Mouse (Mus musculus): ENCODE measurements around the gene Phlda1. TPM values are rescaled to one million over a fixed set of nuclear protein-coding genes. Genes with fewer than 3 reads are reported as not detected.
"Not testable (repeated sequence)": the region's sequence is repeated elsewhere in the genome, so short reads cannot be mapped to it uniquely, and the experiment has no call there.

Phlda1 gene
- polyA plus RNA-seq, 1 experiment from 2014 or later = 113 TPM

DNA sequence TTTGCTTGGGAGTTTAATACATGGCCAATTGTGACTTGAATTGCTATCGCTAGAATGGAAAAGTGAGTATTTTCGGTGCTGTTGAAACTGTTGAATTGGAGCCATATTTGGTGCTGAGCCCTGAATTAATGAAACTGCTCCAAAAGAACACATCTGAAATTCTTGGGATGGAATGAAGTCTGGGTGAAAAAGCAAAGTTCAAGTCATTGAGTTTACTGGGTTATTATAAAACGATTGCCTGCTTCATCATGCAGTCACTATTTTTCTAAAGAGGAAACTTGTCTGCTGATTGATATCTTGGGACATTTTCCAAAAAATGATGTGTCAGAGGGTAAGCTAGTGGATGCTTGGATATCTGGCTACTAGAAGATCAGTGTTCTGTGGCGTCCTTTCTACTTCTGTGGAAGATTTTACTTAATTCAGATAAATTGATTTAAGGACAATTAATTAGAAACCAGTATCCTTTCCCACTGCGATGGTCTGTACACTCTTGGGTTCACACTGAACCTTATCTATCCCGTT, 29.0 kb upstream of the Phlda1 start:
- Histone ChIP-seq H3K27me3 (no peaks in the 10 kb centered on the region), H3K36me3 (peaks cover 9% of the 10 kb centered on the region), H3K4me3 (no peak overlapping the region), H3K4me1 (peaks cover 41% of the 10 kb centered on the region), H3K9me3 (no peaks in the 10 kb centered on the region), H3K4me2 (no peak overlapping the region), H3K27ac (no peak overlapping the region), H3K9ac (no peak overlapping the region)
- no peak for ATAC-seq (ENCODE audit: borderline replicate concordance, extremely low read depth, low FRiP score, low TSS enrichment)
- WGBS = 71% methylated on average over 6 of the region's 6 CpGs

GRCm38 (mm10) chr10:111479599-111479998, 26.5 kb upstream of the Phlda1 start:
- H3K9ac ChIP-seq = no peak overlapping the region
- H3K4me1 ChIP-seq = peaks cover 36% of the 10 kb centered on the region
- no peak overlapping the region for H3K4me2 ChIP-seq
- no peak for ATAC-seq (ENCODE audit: borderline replicate concordance, extremely low read depth, low FRiP score, low TSS enrichment)
- WGBS = 74% methylated on average over 5 of the region's 5 CpGs
- H3K4me3 ChIP-seq = no peak overlapping the region
- H3K36me3 ChIP-seq = peaks cover 31% of the 10 kb centered on the region
- H3K27ac ChIP-seq = no peak overlapping the region
- no peaks in the 10 kb centered on the region for H3K9me3 ChIP-seq
- no peaks in the 10 kb centered on the region for H3K27me3 ChIP-seq

DNA sequence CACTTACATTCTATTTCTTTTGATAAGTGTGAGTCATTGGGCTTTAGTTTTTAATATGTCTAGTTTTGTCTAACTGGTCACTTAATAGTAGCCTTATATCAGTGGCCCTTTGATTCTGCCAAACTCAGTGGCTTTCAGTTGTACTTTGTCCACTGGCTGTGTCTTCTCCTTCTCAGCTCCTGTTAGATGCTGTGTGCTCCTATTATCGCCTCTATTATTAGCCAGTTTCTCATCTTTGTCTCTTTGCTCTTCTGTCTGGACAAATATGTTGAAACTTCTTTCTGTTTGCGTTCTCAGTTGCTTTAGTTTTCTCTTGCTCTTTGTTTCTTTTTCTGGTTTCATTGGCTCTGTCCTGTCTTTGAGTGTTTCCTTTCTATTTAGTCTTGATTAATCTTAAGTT, 23.4 kb upstream of the Phlda1 start:
- WGBS = 92% methylated on average over 2 of the region's 2 CpGs
- peaks cover 57% of the 10 kb centered on the region for H3K36me3 ChIP-seq
- no peak for ATAC-seq (ENCODE audit: borderline replicate concordance, extremely low read depth, low FRiP score, low TSS enrichment)
- H3K4me1 ChIP-seq = peaks cover 7% of the 10 kb centered on the region; the same call in 1 of the 2 replicates
- H3K4me2 ChIP-seq = no peak overlapping the region
- H3K9me3 ChIP-seq = no peaks in the 10 kb centered on the region
- no peak overlapping the region for H3K9ac ChIP-seq
- H3K27me3 ChIP-seq = no peaks in the 10 kb centered on the region
- no peak overlapping the region for H3K27ac ChIP-seq
- no peak overlapping the region for H3K4me3 ChIP-seq

DNA sequence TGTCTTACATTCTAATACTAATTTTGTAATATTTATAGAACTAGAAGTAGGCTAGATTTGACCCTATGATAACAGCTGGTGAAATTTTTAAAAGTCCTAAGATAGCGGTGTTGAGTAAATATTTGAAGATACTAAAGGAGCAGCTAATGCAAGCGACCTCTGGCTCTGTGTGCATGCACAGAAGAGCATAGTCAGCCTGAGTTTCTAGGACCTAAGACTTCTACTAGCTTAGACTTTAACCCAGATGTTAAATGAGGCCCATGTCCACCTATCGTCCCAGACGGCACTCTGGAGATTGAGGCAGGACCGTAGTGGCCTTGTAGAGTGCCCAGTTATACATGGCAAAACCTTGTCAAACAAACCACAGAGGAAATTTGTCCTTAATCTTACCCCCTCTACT, 22.0 kb upstream of the Phlda1 start:
- no peak for ATAC-seq (ENCODE audit: borderline replicate concordance, extremely low read depth, low FRiP score, low TSS enrichment)

DNA sequence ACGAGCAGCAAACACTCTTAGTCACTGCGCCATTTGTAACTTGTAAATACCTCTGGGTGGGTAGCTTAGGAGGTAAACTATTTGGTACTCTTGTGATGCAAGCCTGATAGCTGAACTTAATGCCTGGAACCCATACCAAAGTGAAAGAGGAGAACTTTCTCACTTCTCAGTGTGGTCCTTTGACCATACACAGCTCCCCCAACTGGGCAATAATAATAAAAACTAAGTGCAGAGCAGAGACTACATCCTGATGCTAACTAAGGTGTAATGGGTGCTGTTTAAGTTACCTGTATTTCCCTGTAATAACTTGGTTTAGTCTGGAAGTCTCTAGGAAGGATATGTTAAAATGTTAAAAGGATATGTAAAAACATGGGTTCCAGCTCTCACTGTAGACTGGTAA, 17.3 kb upstream of the Phlda1 start:
- Histone ChIP-seq H3K4me3 (no peak overlapping the region), H3K27ac (no peak overlapping the region), H3K36me3 (peaks cover 80% of the 10 kb centered on the region), H3K4me1 (no peaks in the 10 kb centered on the region), H3K27me3 (no peaks in the 10 kb centered on the region), H3K9ac (no peak overlapping the region), H3K4me2 (no peak overlapping the region), H3K9me3 (no peaks in the 10 kb centered on the region)
- ATAC-seq (ENCODE audit: borderline replicate concordance, extremely low read depth, low FRiP score, low TSS enrichment) = no peak
- 76% methylated on average over 2 of the region's 2 CpGs for WGBS

More for the DNA sequence above, 22.0 kb upstream of the Phlda1 start:
- no peaks in the 10 kb centered on the region for H3K9me3 ChIP-seq
- peaks cover 7% of the 10 kb centered on the region; the same call in 1 of the 2 replicates for H3K4me1 ChIP-seq
- H3K27me3 ChIP-seq = no peaks in the 10 kb centered on the region
- no peak overlapping the region for H3K27ac ChIP-seq
- H3K9ac ChIP-seq = no peak overlapping the region
- H3K4me3 ChIP-seq = no peak overlapping the region
- no peak overlapping the region for H3K4me2 ChIP-seq
- WGBS = 49% methylated on average over 5 of the region's 5 CpGs
- H3K36me3 ChIP-seq = peaks cover 69% of the 10 kb centered on the region

DNA sequence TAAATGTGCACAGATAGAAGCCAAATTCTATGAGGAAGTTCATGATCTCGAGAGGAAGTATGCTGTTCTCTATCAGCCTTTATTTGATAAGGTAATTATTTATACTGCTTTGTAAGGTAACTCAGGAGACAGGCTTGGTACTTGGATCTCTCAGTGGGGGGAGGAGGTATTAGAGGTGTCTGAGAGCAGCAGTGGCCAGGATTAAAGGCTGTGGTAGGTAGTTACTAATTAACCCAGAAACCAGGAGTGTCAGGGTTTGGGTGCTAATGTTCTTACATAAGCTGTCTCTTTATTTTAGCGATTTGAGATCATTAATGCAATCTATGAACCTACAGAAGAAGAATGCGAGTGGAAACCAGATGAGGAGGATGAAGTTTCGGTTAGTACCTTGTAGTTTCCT, 16.0 kb upstream of the Phlda1 start:
- 75% methylated on average over 4 of the region's 4 CpGs for WGBS
- H3K9ac ChIP-seq; H3K4me2 ChIP-seq; H3K27me3 ChIP-seq; H3K9me3 ChIP-seq; H3K27ac ChIP-seq; H3K4me1 ChIP-seq; H3K4me3 ChIP-seq; ATAC-seq (ENCODE audit: borderline replicate concordance, extremely low read depth, low FRiP score, low TSS enrichment): not testable (repeated sequence)
- peaks cover 77% of the 10 kb centered on the region for H3K36me3 ChIP-seq

- ATAC-seq (ENCODE audit: borderline replicate concordance, extremely low read depth, low FRiP score, low TSS enrichment) = no peak
- Histone ChIP-seq H3K4me2 (no peak overlapping the region), H3K27ac (no peak overlapping the region), H3K36me3 (peaks cover 58% of the 10 kb centered on the region), H3K4me1 (no peaks in the 10 kb centered on the region), H3K9me3 (no peaks in the 10 kb centered on the region), H3K9ac (no peak overlapping the region), H3K4me3 (no peak overlapping the region), H3K27me3 (no peaks in the 10 kb centered on the region)
- WGBS = 84% methylated on average over 7 of the region's 7 CpGs
Measured at GRCm38 (mm10) chr10:111495888-111496287, 10.2 kb upstream of the Phlda1 start.

GRCm38 (mm10) chr10:111499892-111500291, 6.2 kb upstream of the Phlda1 start:
- Histone ChIP-seq H3K4me3 (no peak overlapping the region), H3K9me3 (no peaks in the 10 kb centered on the region), H3K9ac (no peak overlapping the region), H3K4me2 (no peak overlapping the region), H3K4me1 (peaks cover 13% of the 10 kb centered on the region), H3K27ac (no peak overlapping the region), H3K36me3 (peaks cover 28% of the 10 kb centered on the region), H3K27me3 (no peaks in the 10 kb centered on the region)
- WGBS = 67% methylated on average over 6 of the region's 6 CpGs
- no peak for ATAC-seq (ENCODE audit: borderline replicate concordance, extremely low read depth, low FRiP score, low TSS enrichment)

DNA sequence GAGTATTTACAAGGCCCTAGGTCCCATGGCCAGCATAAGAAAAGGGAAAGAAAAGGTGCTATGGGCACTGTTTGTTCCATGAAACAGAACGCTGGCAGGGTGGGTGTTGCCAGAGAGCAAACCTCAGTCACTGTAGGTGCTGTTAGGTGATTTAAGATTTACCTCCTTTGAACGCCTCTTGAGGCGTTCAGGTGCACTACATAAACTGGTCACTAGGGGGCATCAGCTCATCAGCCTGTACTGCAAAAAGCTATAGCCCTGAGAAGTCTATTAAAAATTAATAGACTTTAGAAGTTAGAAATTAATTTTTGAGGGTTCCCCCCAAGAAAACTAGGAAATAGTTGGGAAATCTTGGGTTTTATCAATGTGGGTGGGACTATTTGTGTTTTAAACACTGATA, 3.0 kb upstream of the Phlda1 start:
- Histone ChIP-seq H3K4me1 (peaks cover 20% of the 10 kb centered on the region), H3K9ac (no peak overlapping the region), H3K4me2 (no peak overlapping the region), H3K27me3 (no peaks in the 10 kb centered on the region), H3K36me3 (peaks cover 9% of the 10 kb centered on the region), H3K27ac (no peak overlapping the region), H3K9me3 (no peaks in the 10 kb centered on the region), H3K4me3 (no peak overlapping the region)
- 0% methylated on average over 3 of the region's 3 CpGs for WGBS
- no peak for ATAC-seq (ENCODE audit: borderline replicate concordance, extremely low read depth, low FRiP score, low TSS enrichment)

DNA sequence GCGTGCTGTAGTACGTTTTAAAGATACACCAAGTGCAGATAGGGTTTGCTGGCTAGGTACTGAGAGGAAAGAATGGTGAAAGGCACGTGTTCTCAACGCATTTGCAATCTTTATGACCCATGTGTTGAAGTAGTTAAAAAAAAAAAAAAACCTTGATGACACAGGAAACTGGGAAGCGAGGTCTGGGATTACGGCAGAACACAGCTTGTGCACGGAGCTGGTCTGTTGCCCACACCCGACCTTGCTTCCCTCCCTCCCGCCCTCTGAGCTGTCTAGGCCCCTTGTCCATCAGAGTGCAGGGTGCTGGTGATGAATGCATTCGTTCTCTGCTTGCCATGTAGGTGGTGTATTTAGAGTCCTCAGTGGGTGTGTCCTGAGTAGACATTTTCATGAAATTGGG, 2.4 kb upstream of the Phlda1 start:
- no peak for ATAC-seq (ENCODE audit: borderline replicate concordance, extremely low read depth, low FRiP score, low TSS enrichment)
- H3K4me1 ChIP-seq = peaks cover 20% of the 10 kb centered on the region
- H3K4me2 ChIP-seq = no peak overlapping the region
- peaks cover 2% of the 10 kb centered on the region for H3K36me3 ChIP-seq
- WGBS = 31% methylated on average over 10 of the region's 10 CpGs
- H3K9me3 ChIP-seq = no peaks in the 10 kb centered on the region
- no peaks in the 10 kb centered on the region for H3K27me3 ChIP-seq
- no peak overlapping the region for H3K9ac ChIP-seq
- H3K4me3 ChIP-seq = no peak overlapping the region
- H3K27ac ChIP-seq = no peak overlapping the region

- H3K4me2 ChIP-seq = no peak overlapping the region
- no peak overlapping the region for H3K27ac ChIP-seq
- H3K36me3 ChIP-seq = no peaks in the 10 kb centered on the region
- no peak for ATAC-seq (ENCODE audit: borderline replicate concordance, extremely low read depth, low FRiP score, low TSS enrichment)
- H3K4me3 ChIP-seq = no peak overlapping the region
- WGBS = 58% methylated on average over 1 of the region's 1 CpGs
- no peaks in the 10 kb centered on the region for H3K9me3 ChIP-seq
- H3K4me1 ChIP-seq = peaks cover 26% of the 10 kb centered on the region
- no peaks in the 10 kb centered on the region for H3K27me3 ChIP-seq
- H3K9ac ChIP-seq = no peak overlapping the region
Measured at GRCm38 (mm10) chr10:111504606-111505005, 1.5 kb upstream of the Phlda1 start.

- Histone ChIP-seq H3K9ac (no peak overlapping the region), H3K36me3 (no peaks in the 10 kb centered on the region), H3K27ac (no peak overlapping the region), H3K4me1 (peaks cover 34% of the 10 kb centered on the region), H3K9me3 (no peaks in the 10 kb centered on the region), H3K27me3 (no peaks in the 10 kb centered on the region), H3K4me3 (peak overlapping the region; percentile 65; the same call in 1 of the 2 replicates), H3K4me2 (peak overlapping the region; percentile 69)
- WGBS = 56% methylated on average over 7 of the region's 7 CpGs
- no peak for ATAC-seq (ENCODE audit: borderline replicate concordance, extremely low read depth, low FRiP score, low TSS enrichment)
Measured at GRCm38 (mm10) chr10:111505406-111505805, 680 bp upstream of the Phlda1 start.

GRCm38 (mm10) chr10:111506926-111507459, 907 bp downstream of the Phlda1 start:
- peak overlapping the region; percentile 69 for H3K4me2 ChIP-seq
- H3K9ac ChIP-seq = peak overlapping the region; percentile 78
- peak overlapping the region; percentile 65 for H3K4me3 ChIP-seq
- no peaks in the 10 kb centered on the region for H3K9me3 ChIP-seq
- no peaks in the 10 kb centered on the region for H3K27me3 ChIP-seq
- H3K36me3 ChIP-seq = no peaks in the 10 kb centered on the region
- peaks cover 50% of the 10 kb centered on the region for H3K4me1 ChIP-seq
- no peak for ATAC-seq (ENCODE audit: borderline replicate concordance, extremely low read depth, low FRiP score, low TSS enrichment)
- peak overlapping the region; percentile 94 for H3K27ac ChIP-seq
- WGBS = under 1% methylated on average over 23 of the region's 23 CpGs

Measured in lung, embryonic 15.5 days (tissue).